Mouse (Mus musculus): ENCODE results near the gene Kcna6. TPM values are rescaled to one million over a fixed set of nuclear protein-coding genes. Genes with fewer than 3 reads are reported as not detected.

Kcna6 gene
- polyA plus RNA-seq (2015; fragmentation: Nextera tagmentation; extraction: Ambion mirVana), result 1.4 and 2.1 TPM in 2 replicates

- peak; percentile 59 for ATAC-seq (replicated peaks; ENCODE audit: low FRiP score, low read depth)
- no peak within 1 kb of the TSS for H3K27ac ChIP-seq
- H3K4me1 ChIP-seq (replicated peaks; ENCODE audit: insufficient read depth, low read length), result peaks cover 8% of the 10 kb centered on the region; the same call in 1 of the 2 replicates
- peak within 1 kb of the TSS; percentile 88 for H3K4me2 ChIP-seq (ENCODE audit: low read length)
- peak within 1 kb of the TSS; percentile 47; the same call in 1 of the 2 replicates for H3K9ac ChIP-seq (ENCODE audit: low read depth, low read length)
- H3K9me3 ChIP-seq (replicated peaks; ENCODE audit: low read length), result no peaks in the 10 kb centered on the region
- TF ChIP-seq CTCF (IDR thresholded peaks at IDR 0.05; ENCODE audit: low read depth), result no peak
- whole genome bisulfite sequencing, result 3% methylated on average over 36 of the region's 36 CpGs
- H3K27me3 ChIP-seq (ENCODE audit: insufficient read depth, low read length), result peaks cover 14% of the 10 kb centered on the region; the same call in 1 of the 2 replicates
- peak within 1 kb of the TSS; percentile 42 for H3K4me3 ChIP-seq (replicated peaks; ENCODE audit: low read depth, low read length)
- peak; percentile 61 for DNase-seq (ENCODE audit: low spot score)
- no peaks in the 10 kb centered on the region for H3K36me3 ChIP-seq (ENCODE audit: insufficient read depth, low read length)
These were observed at the start of gene Kcna6 for GRCm38 (mm10) chr6:126740211-126741142. Gene Kcna6, minus strand, starts transcription at chr6:126740674.

- Histone ChIP-seq H3K4me2 (ENCODE audit: low read length) (no peak overlapping the region), H3K27me3 (ENCODE audit: insufficient read depth, low read length) (no peaks in the 10 kb centered on the region), H3K4me1 (replicated peaks; ENCODE audit: insufficient read depth, low read length) (no peaks in the 10 kb centered on the region), H3K9me3 (replicated peaks; ENCODE audit: low read length) (no peaks in the 10 kb centered on the region), H3K36me3 (ENCODE audit: insufficient read depth, low read length) (no peaks in the 10 kb centered on the region), H3K9ac (ENCODE audit: low read depth, low read length) (no peak overlapping the region), H3K27ac (no peak overlapping the region), H3K4me3 (replicated peaks; ENCODE audit: low read depth, low read length) (no peak overlapping the region)
- ATAC-seq (replicated peaks; ENCODE audit: low FRiP score, low read depth) (no peak), DNase-seq (ENCODE audit: low spot score) (no peak)
- WGBS, result 71% methylated on average over 8 of the region's 8 CpGs
- no peak for TF ChIP-seq CTCF (IDR thresholded peaks at IDR 0.05; ENCODE audit: low read depth)
These were observed 48.4 kb upstream of the Kcna6 start for GRCm38 (mm10) chr6:126788863-126789262.

GRCm38 (mm10) chr6:126784206-126784605, 43.7 kb upstream of the Kcna6 start:
- WGBS, result 56% methylated on average over 5 of the region's 5 CpGs
- Histone ChIP-seq H3K36me3 (ENCODE audit: insufficient read depth, low read length) (no peaks in the 10 kb centered on the region), H3K27ac (no peak overlapping the region), H3K27me3 (ENCODE audit: insufficient read depth, low read length) (no peaks in the 10 kb centered on the region), H3K4me1 (replicated peaks; ENCODE audit: insufficient read depth, low read length) (no peaks in the 10 kb centered on the region), H3K9me3 (replicated peaks; ENCODE audit: low read length) (no peaks in the 10 kb centered on the region), H3K4me3 (replicated peaks; ENCODE audit: low read depth, low read length) (no peak overlapping the region), H3K4me2 (ENCODE audit: low read length) (no peak overlapping the region), H3K9ac (ENCODE audit: low read depth, low read length) (no peak overlapping the region)
- DNase-seq (ENCODE audit: low spot score) (no peak), ATAC-seq (replicated peaks; ENCODE audit: low FRiP score, low read depth) (no peak)
- TF ChIP-seq CTCF (IDR thresholded peaks at IDR 0.05; ENCODE audit: low read depth), result no peak

GRCm38 (mm10) chr6:126783651-126784066, 43.2 kb upstream of the Kcna6 start:
- Histone ChIP-seq H3K27me3 (ENCODE audit: insufficient read depth, low read length) (no peaks in the 10 kb centered on the region), H3K4me2 (ENCODE audit: low read length) (no peak overlapping the region), H3K27ac (no peak overlapping the region), H3K36me3 (ENCODE audit: insufficient read depth, low read length) (no peaks in the 10 kb centered on the region), H3K4me3 (replicated peaks; ENCODE audit: low read depth, low read length) (no peak overlapping the region), H3K4me1 (replicated peaks; ENCODE audit: insufficient read depth, low read length) (no peaks in the 10 kb centered on the region), H3K9me3 (replicated peaks; ENCODE audit: low read length) (no peaks in the 10 kb centered on the region), H3K9ac (ENCODE audit: low read depth, low read length) (no peak overlapping the region)
- TF ChIP-seq CTCF (IDR thresholded peaks at IDR 0.05; ENCODE audit: low read depth), result no peak
- no peak for ATAC-seq (replicated peaks; ENCODE audit: low FRiP score, low read depth)
- 59% methylated on average over 10 of the region's 10 CpGs for WGBS
- DNase-seq (ENCODE audit: low spot score), result no peak

GRCm38 (mm10) chr6:126783056-126783455, 42.6 kb upstream of the Kcna6 start:
- H3K4me3 ChIP-seq (replicated peaks; ENCODE audit: low read depth, low read length), result no peak overlapping the region
- no peak overlapping the region for H3K27ac ChIP-seq
- no peaks in the 10 kb centered on the region for H3K36me3 ChIP-seq (ENCODE audit: insufficient read depth, low read length)
- DNase-seq (ENCODE audit: low spot score) (no peak), ATAC-seq (replicated peaks; ENCODE audit: low FRiP score, low read depth) (no peak)
- no peaks in the 10 kb centered on the region for H3K27me3 ChIP-seq (ENCODE audit: insufficient read depth, low read length)
- H3K9ac ChIP-seq (ENCODE audit: low read depth, low read length), result no peak overlapping the region
- H3K4me1 ChIP-seq (replicated peaks; ENCODE audit: insufficient read depth, low read length), result no peaks in the 10 kb centered on the region
- no peaks in the 10 kb centered on the region for H3K9me3 ChIP-seq (replicated peaks; ENCODE audit: low read length)
- no peak for TF ChIP-seq CTCF (IDR thresholded peaks at IDR 0.05; ENCODE audit: low read depth)
- 82% methylated on average over 1 of the region's 1 CpGs for WGBS
- no peak overlapping the region for H3K4me2 ChIP-seq (ENCODE audit: low read length)

- no peak for DNase-seq (ENCODE audit: low spot score)
- Histone ChIP-seq H3K36me3 (ENCODE audit: insufficient read depth, low read length) (no peaks in the 10 kb centered on the region), H3K9me3 (replicated peaks; ENCODE audit: low read length) (no peaks in the 10 kb centered on the region), H3K27me3 (ENCODE audit: insufficient read depth, low read length) (no peaks in the 10 kb centered on the region), H3K4me3 (replicated peaks; ENCODE audit: low read depth, low read length) (no peak overlapping the region), H3K27ac (no peak overlapping the region), H3K4me2 (ENCODE audit: low read length) (no peak overlapping the region), H3K9ac (ENCODE audit: low read depth, low read length) (no peak overlapping the region), H3K4me1 (replicated peaks; ENCODE audit: insufficient read depth, low read length) (no peaks in the 10 kb centered on the region)
- no peak for TF ChIP-seq CTCF (IDR thresholded peaks at IDR 0.05; ENCODE audit: low read depth)
- no peak for ATAC-seq (replicated peaks; ENCODE audit: low FRiP score, low read depth)
- 64% methylated on average over 6 of the region's 6 CpGs for WGBS
These were observed 37.4 kb upstream of the Kcna6 start for GRCm38 (mm10) chr6:126777889-126778288.

Measured in kidney, postnatal 0 days (tissue).